Mouse (Mus musculus) granulocyte monocyte progenitor cell, adult 5-6 weeks (primary cell): Measurements from ENCODE around the gene Cdkn1a. TPM values are rescaled to one million over a fixed set of nuclear protein-coding genes. Genes with fewer than 3 reads are reported as not detected.

Experiments
- total RNA-seq, 2 experiments: library from RNA; stranded (forward) in 1 of 2; stranded (reverse) in 1 of 2; fragments of 200-712, 200-1000 nt in 1 of 2; fragments of >200 nt in 1 of 2; fragmentation: Nextera tagmentation in 1 of 2; gene quantifications; 2 replicates each; pipeline ENCODE4 v1.2.3; 2014 to 2017

The Cdkn1a gene
- total RNA-seq, 2 experiments from 2014 or later: 3.2 to 8.2 TPM

Other genes starting within 250 kb of the Cdkn1a start
- gene Pnpla1, start 232.6 kb upstream of the Cdkn1a start, total RNA-seq (2014; fragmentation: Nextera tagmentation): not detected in 2 replicates
- gene Pnpla1, start 232.6 kb upstream of the Cdkn1a start, total RNA-seq (2017): under 0.01 and 0.13 TPM in 2 replicates
- gene 4930539E08Rik, start 175.7 kb upstream of the Cdkn1a start, total RNA-seq (2014; fragmentation: Nextera tagmentation): 1.8 and 2.6 TPM in 2 replicates
- 1.2 and 1.5 TPM in 2 replicates for gene 4930539E08Rik, start 175.7 kb upstream of the Cdkn1a start, total RNA-seq (2017)
- gene Pxt1, start 147.1 kb upstream of the Cdkn1a start, total RNA-seq (2014; fragmentation: Nextera tagmentation): not detected in 2 replicates
- gene Pxt1, start 147.1 kb upstream of the Cdkn1a start, total RNA-seq (2017): not detected in 2 replicates
- 99.8 and 132 TPM in 2 replicates for gene Kctd20, start 139.0 kb upstream of the Cdkn1a start, total RNA-seq (2014; fragmentation: Nextera tagmentation)
- gene Kctd20, start 139.0 kb upstream of the Cdkn1a start, total RNA-seq (2017): 146 and 162 TPM in 2 replicates
- 99.0 and 116 TPM in 2 replicates for gene Stk38, start 83.0 kb upstream of the Cdkn1a start, total RNA-seq (2014; fragmentation: Nextera tagmentation)
- gene Stk38, start 83.0 kb upstream of the Cdkn1a start, total RNA-seq (2017): 51.6 and 58.2 TPM in 2 replicates
- 474 and 486 TPM in 2 replicates for gene Srsf3, start 58.3 kb upstream of the Cdkn1a start, total RNA-seq (2014; fragmentation: Nextera tagmentation)
- gene Srsf3, start 58.3 kb upstream of the Cdkn1a start, total RNA-seq (2017): 734 and 859 TPM in 2 replicates
- gene Rab44, start 23.2 kb downstream of the Cdkn1a start, total RNA-seq (2014; fragmentation: Nextera tagmentation): 318 and 350 TPM in 2 replicates
- gene Rab44, start 23.2 kb downstream of the Cdkn1a start, total RNA-seq (2017): 315 and 369 TPM in 2 replicates
- gene Cpne5, start 147.2 kb downstream of the Cdkn1a start, total RNA-seq (2014; fragmentation: Nextera tagmentation): 5.9 and 6.3 TPM in 2 replicates
- 1.7 and 14.3 TPM in 2 replicates for gene Cpne5, start 147.2 kb downstream of the Cdkn1a start, total RNA-seq (2017)
- gene Ppil1, start 173.2 kb downstream of the Cdkn1a start, total RNA-seq (2014; fragmentation: Nextera tagmentation): 83.0 and 122 TPM in 2 replicates
- gene Ppil1, start 173.2 kb downstream of the Cdkn1a start, total RNA-seq (2017): 97.1 and 107 TPM in 2 replicates
- gene BC004004, start 177.8 kb downstream of the Cdkn1a start, total RNA-seq (2014; fragmentation: Nextera tagmentation): 97.2 and 127 TPM in 2 replicates
- gene BC004004, start 177.8 kb downstream of the Cdkn1a start, total RNA-seq (2017): 67.3 and 108 TPM in 2 replicates
- gene Pi16, start 226.7 kb downstream of the Cdkn1a start, total RNA-seq (2014; fragmentation: Nextera tagmentation): 7.0 and 15.7 TPM in 2 replicates
- 9.9 and 10.8 TPM in 2 replicates for gene Pi16, start 226.7 kb downstream of the Cdkn1a start, total RNA-seq (2017)